Mouse (Mus musculus) urinary bladder, postnatal 0 days (tissue): ENCODE results near the gene Lyg2. TPM values are rescaled to one million over a fixed set of nuclear protein-coding genes. Genes with fewer than 3 reads are reported as not detected.

ENCODE experiments used
- polyA plus RNA-seq: library from polyadenylated mRNA; unstranded; fragments of >200 nt; fragmentation: Nextera tagmentation; extraction: Ambion mirVana; gene quantifications from 2 replicates; pipeline ENCODE4 v1.2.1, GENCODE M21; 2015

Lyg2 gene
- polyA plus RNA-seq = not detected in 2 replicates

GRCm38 (mm10) chr1:37916393-37916792, at the start of gene Lyg2:
TSS of gene Lyg2 (minus strand) at chr1:37916493.

GRCm38 (mm10) chr1:37957659-37958058, 41.4 kb upstream of the Lyg2 start, which contains the start of gene Lyg1:
TSS of gene Lyg1 (minus strand) at chr1:37957759.

GRCm38 (mm10) chr1:37890025-37890652, 26.2 kb downstream of the Lyg2 start, which contains the start of the genes Mitd1 and Mrpl30:
TSS of gene Mitd1 (minus strand) at chr1:37890411.
TSS of gene Mrpl30 (plus strand) at chr1:37890477.

GRCm38 (mm10) chr1:37871704-37872103, 44.6 kb downstream of the Lyg2 start, which contains the start of gene Lipt1:
TSS of gene Lipt1 (plus strand) at chr1:37871738.

GRCm38 (mm10) chr1:37866286-37866685, 50.0 kb downstream of the Lyg2 start, which contains the start of gene Tsga10:
TSS of gene Tsga10 (minus strand) at chr1:37866429.

Other genes with a start within 250 kb of the Lyg2 start
- 6.0 and 8.5 TPM in 2 replicates for gene 2010300C02Rik, start 196.4 kb downstream of the Lyg2 start, polyA plus RNA-seq
- 3.2 and 3.8 TPM in 2 replicates for gene Tsga10, start 50.1 kb downstream of the Lyg2 start, polyA plus RNA-seq
- gene Lipt1, start 44.8 kb downstream of the Lyg2 start, polyA plus RNA-seq = 5.3 and 7.3 TPM in 2 replicates
- 16.0 and 16.4 TPM in 2 replicates for gene Mitd1, start 26.1 kb downstream of the Lyg2 start, polyA plus RNA-seq
- 217 and 224 TPM in 2 replicates for gene Mrpl30, start 26.0 kb downstream of the Lyg2 start, polyA plus RNA-seq
- gene Lyg1, start 41.3 kb upstream of the Lyg2 start, polyA plus RNA-seq = not detected in 2 replicates
- gene Txndc9, start 81.4 kb upstream of the Lyg2 start, polyA plus RNA-seq = 95.1 and 107 TPM in 2 replicates
- gene Eif5b, start 81.5 kb upstream of the Lyg2 start, polyA plus RNA-seq = 15.5 and 18.8 TPM in 2 replicates
- gene Rev1, start 213.3 kb upstream of the Lyg2 start, polyA plus RNA-seq = 10.5 and 11.8 TPM in 2 replicates